Mouse (Mus musculus) myocyte (in vitro differentiated cells): ENCODE results near the gene Rgs3.

Source experiments
- E2F4 ChIP-seq: IDR thresholded peaks from one replicate; pipeline ENCODE4 v1.6.1; 2011; ENCODE audit warnings: mild to moderate bottlenecking, control low read depth, moderate library complexity; ENCODE audit not compliant: insufficient read depth
- MYOD1 ChIP-seq, 3 experiments: IDR thresholded peaks; one replicate each; pipeline ENCODE4 v1.6.1; 2011; ENCODE audit warnings: control low read depth in 2 of 3, low read depth in 2 of 3, mild to moderate bottlenecking in 2 of 3, moderate library complexity in 1 of 3; ENCODE audit not compliant: insufficient read length in 2 of 3, control insufficient read depth in 1 of 3
- MYOG ChIP-seq, 3 experiments: IDR thresholded peaks; one replicate each; pipeline ENCODE4 v1.6.1; 2011; ENCODE audit warnings: control low read depth in 2 of 3, low read depth in 2 of 3, mild to moderate bottlenecking in 2 of 3; ENCODE audit not compliant: insufficient read length in 2 of 3, control insufficient read depth in 1 of 3, insufficient read depth in 1 of 3
- POLR2A ChIP-seq: IDR thresholded peaks from one replicate; pipeline ENCODE4 v1.6.1; 2011; ENCODE audit warnings: low read depth, mild to moderate bottlenecking, control low read depth, moderate library complexity; ENCODE audit not compliant: insufficient read length
- TCF12 ChIP-seq: IDR thresholded peaks from one replicate; pipeline ENCODE4 v1.6.1; 2011; ENCODE audit warnings: mild to moderate bottlenecking, control low read depth; ENCODE audit not compliant: poor library complexity, insufficient read depth, severe bottlenecking
- USF1 ChIP-seq: IDR thresholded peaks from one replicate; pipeline ENCODE4 v1.6.1; 2011; ENCODE audit warnings: low read depth, mild to moderate bottlenecking, control low read depth, moderate library complexity

- TF ChIP-seq E2F4 (no peak), POLR2A (no peak), MYOG (IDR thresholded peaks at IDR 0.05; ENCODE audit: control insufficient read depth in 1 of 3, insufficient read depth in 1 of 3, insufficient read length in 2 of 3, low read depth in 2 of 3) (no peak), MYOD1 (IDR thresholded peaks at IDR 0.05; ENCODE audit: control insufficient read depth in 1 of 3, insufficient read length in 2 of 3, low read depth in 2 of 3) (no peak), TCF12 (no peak), USF1 (no peak)
Measured at GRCm38 (mm10) chr4:62533729-62534128, 25.9 kb upstream of the Rgs3 start.
